Mouse (Mus musculus): ENCODE measurements around the gene Cep19. TPM values are rescaled to one million over a fixed set of nuclear protein-coding genes. Genes with fewer than 3 reads are reported as not detected.

Cep19 gene
- polyA plus RNA-seq, 1 experiment = 6.6 TPM

DNA sequence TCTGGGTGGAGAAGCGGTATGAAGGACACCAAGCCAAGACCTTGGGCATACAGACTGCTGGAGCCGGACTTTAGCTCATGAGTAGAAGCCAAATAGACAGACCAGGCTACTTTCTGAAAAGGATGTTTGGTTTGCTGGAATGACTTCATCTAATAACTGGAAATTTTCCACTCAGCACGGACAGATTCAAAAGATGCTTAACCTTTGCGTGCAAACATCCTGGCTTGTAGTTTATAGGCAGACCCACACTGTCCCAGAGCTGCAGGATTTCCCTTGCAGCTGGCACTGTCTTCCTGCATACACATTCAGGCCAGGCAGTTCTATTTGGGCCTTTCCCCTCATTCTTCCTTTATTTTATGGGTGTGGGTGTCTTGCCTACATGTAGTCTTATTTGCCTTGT is 27.4 kb downstream of the Cep19 start:
- Histone ChIP-seq H3K36me3 (ENCODE audit: control insufficient read depth, insufficient read depth) (no peaks in the 10 kb centered on the region), H3K4me2 (ENCODE audit: low read depth) (no peak overlapping the region), H3K79me2 (ENCODE audit: control insufficient read depth, insufficient read depth) (no peaks in the 10 kb centered on the region), H3ac (ENCODE audit: control insufficient read depth, insufficient read length) (no peak overlapping the region), H3K27me3 (ENCODE audit: control insufficient read depth, insufficient read depth, insufficient read length) (no peaks in the 10 kb centered on the region), H3K4me3 (no peak overlapping the region)
- TF ChIP-seq TCF3 (IDR thresholded peaks at IDR 0.05; ENCODE audit: insufficient read length, low read depth) (no peak), CEBPB (IDR thresholded peaks at IDR 0.05; ENCODE audit: insufficient read depth, poor library complexity, severe bottlenecking) (no peak), TCF12 (IDR thresholded peaks at IDR 0.05; ENCODE audit: insufficient read depth, poor library complexity, severe bottlenecking) (no peak), SRF (IDR thresholded peaks at IDR 0.05; ENCODE audit: control insufficient read depth, insufficient read length, low read depth) (no peak), REST (IDR thresholded peaks at IDR 0.05; ENCODE audit: insufficient read depth, insufficient read length) (no peak), MYOD1 (IDR thresholded peaks at IDR 0.05; ENCODE audit: control insufficient read depth in 1 of 3, insufficient read length in 2 of 3, low read depth in 2 of 3) (no peak)

DNA sequence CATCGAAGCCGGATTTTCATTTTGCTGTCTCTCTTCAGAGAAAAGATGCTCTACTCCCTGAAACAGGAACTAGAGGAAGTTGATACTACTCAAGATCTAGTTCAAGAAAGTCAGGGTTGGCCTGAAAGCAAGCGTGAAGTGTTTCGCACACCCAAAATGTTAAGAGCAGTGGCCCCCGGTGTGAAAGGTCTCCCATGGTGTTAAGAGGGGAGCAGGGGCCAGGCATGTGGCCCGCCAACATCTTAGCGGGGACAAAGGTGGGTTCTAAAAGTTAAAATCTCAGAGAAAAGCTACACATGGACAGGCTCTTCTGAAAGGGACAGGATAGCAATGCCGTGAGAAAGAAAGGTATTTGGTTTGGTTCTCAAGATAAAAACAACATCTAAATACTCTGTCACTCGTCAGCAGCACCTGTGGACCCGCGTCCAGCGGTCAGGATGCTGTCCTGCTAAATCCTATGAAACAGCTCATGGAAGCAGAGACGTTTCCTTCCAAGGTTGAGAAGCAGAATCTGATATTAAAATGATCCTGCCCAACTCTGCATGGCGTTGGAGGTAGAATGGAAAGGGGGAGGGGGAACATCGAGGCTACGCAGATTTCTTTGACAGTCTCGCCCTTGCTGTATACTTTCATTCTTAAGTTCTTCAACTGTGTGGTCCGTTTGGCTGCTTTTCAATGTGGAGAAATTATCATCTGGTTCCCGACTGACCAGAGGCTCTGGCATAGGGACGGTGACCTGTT is 30.0 kb downstream of the Cep19 start:
- H3K4me3 ChIP-seq = no peak overlapping the region
- H3K36me3 ChIP-seq (ENCODE audit: control insufficient read depth, insufficient read depth) = no peaks in the 10 kb centered on the region
- no peaks in the 10 kb centered on the region for H3K27me3 ChIP-seq (ENCODE audit: control insufficient read depth, insufficient read depth, insufficient read length)
- no peak overlapping the region for H3ac ChIP-seq (ENCODE audit: control insufficient read depth, insufficient read length)
- H3K4me2 ChIP-seq (ENCODE audit: low read depth) = peak overlapping the region; percentile 48
- TF ChIP-seq TCF12 (IDR thresholded peaks at IDR 0.05; ENCODE audit: insufficient read depth, poor library complexity, severe bottlenecking) (no peak), E2F4 (IDR thresholded peaks at IDR 0.05; ENCODE audit: insufficient read depth) (no peak), USF1 (IDR thresholded peaks at IDR 0.05; ENCODE audit: low read depth) (no peak), REST (IDR thresholded peaks at IDR 0.05; ENCODE audit: insufficient read depth, insufficient read length) (no peak), POLR2AphosphoS2 (IDR thresholded peaks at IDR 0.05; ENCODE audit: insufficient read length, low read depth) (no peak), MYOD1 (IDR thresholded peaks at IDR 0.05; ENCODE audit: control insufficient read depth in 1 of 3, insufficient read length in 2 of 3, low read depth in 2 of 3) (no peak), TCF3 (IDR thresholded peaks at IDR 0.05; ENCODE audit: insufficient read length, low read depth) (no peak), CEBPB (IDR thresholded peaks at IDR 0.05; ENCODE audit: insufficient read depth, poor library complexity, severe bottlenecking) (no peak), MAX (IDR thresholded peaks at IDR 0.05; ENCODE audit: low read depth) (no peak), MYOG (IDR thresholded peaks at IDR 0.05; ENCODE audit: control insufficient read depth in 1 of 3, insufficient read depth in 1 of 3, insufficient read length in 2 of 3, low read depth in 2 of 3) (no peak), SRF (IDR thresholded peaks at IDR 0.05; ENCODE audit: control insufficient read depth, insufficient read length, low read depth) (no peak), POLR2A (IDR thresholded peaks at IDR 0.05; ENCODE audit: insufficient read length, low read depth) (no peak)
- no peaks in the 10 kb centered on the region for H3K79me2 ChIP-seq (ENCODE audit: control insufficient read depth, insufficient read depth)

DNA sequence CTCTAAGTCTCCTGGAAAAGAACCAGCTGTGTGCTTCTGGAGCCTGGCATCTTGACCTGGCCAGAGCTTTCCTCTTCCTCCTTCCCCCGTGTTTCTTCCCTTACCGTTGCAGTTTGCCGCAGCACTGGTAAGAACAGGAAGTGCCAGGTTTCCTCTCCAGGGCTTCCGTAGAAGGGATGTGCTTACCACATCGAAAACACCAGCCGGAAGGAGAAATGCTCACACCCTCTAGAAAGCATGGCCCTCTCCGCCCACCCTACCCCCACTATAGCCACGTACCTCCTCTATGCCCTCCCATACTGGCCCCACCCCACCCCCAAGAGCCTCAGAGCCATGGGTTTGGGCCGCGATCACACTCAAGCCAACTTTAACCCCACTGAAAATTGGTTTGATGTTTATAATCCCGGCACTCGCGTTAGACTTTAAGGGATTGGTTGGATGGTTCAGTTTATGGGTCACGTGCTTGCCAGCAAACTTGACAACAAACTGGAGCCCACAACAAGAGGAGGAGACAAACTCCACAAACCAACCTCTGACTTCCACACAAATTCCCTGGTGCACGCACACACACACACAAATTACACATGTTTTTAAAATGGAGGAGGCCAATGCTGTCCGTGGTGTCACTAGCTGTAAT is 30.7 kb downstream of the Cep19 start:
- no peak overlapping the region for H3ac ChIP-seq (ENCODE audit: control insufficient read depth, insufficient read length)
- H3K36me3 ChIP-seq (ENCODE audit: control insufficient read depth, insufficient read depth) = no peaks in the 10 kb centered on the region
- peak overlapping the region; percentile 48 for H3K4me2 ChIP-seq (ENCODE audit: low read depth)
- no peak for TF ChIP-seq SRF (IDR thresholded peaks at IDR 0.05; ENCODE audit: control insufficient read depth, insufficient read length, low read depth)
- TF ChIP-seq E2F4 (IDR thresholded peaks at IDR 0.05; ENCODE audit: insufficient read depth) = no peak
- TF ChIP-seq MAX (IDR thresholded peaks at IDR 0.05; ENCODE audit: low read depth) = no peak
- TF ChIP-seq CEBPB (IDR thresholded peaks at IDR 0.05; ENCODE audit: insufficient read depth, poor library complexity, severe bottlenecking) = no peak
- H3K4me3 ChIP-seq = no peak overlapping the region
- H3K79me2 ChIP-seq (ENCODE audit: control insufficient read depth, insufficient read depth) = no peaks in the 10 kb centered on the region
- no peaks in the 10 kb centered on the region for H3K27me3 ChIP-seq (ENCODE audit: control insufficient read depth, insufficient read depth, insufficient read length)

DNA sequence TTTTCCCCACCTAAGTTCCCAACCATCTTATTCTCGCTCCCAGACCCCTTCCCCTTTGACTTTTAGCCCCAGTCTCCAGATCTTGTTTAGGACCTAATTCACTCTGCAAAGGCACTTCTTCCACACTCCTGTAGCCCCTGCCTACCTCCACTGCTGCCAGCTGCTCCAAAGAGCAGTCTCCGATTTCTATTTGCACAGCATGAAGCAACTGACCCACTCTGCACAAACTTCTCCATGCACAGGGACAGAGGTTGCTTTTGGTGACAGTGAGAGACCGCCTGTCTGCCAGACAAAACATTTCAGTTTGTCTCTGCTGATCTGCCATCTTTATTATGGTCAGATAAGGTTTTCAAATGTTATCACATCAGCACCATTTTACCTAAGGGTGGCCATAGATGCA is 33.5 kb downstream of the Cep19 start:
- H3K27me3 ChIP-seq (ENCODE audit: control insufficient read depth, insufficient read depth, insufficient read length) = peaks cover 8% of the 10 kb centered on the region
- no peak overlapping the region for H3K4me3 ChIP-seq
- TF ChIP-seq POLR2A (IDR thresholded peaks at IDR 0.05; ENCODE audit: insufficient read length, low read depth) (no peak), TCF3 (IDR thresholded peaks at IDR 0.05; ENCODE audit: insufficient read length, low read depth) (no peak)
- H3ac ChIP-seq (ENCODE audit: control insufficient read depth, insufficient read length) = no peak overlapping the region
- no peaks in the 10 kb centered on the region for H3K36me3 ChIP-seq (ENCODE audit: control insufficient read depth, insufficient read depth)
- H3K4me2 ChIP-seq (ENCODE audit: low read depth) = no peak overlapping the region
- no peaks in the 10 kb centered on the region for H3K79me2 ChIP-seq (ENCODE audit: control insufficient read depth, insufficient read depth)

GRCm38 (mm10) chr16:32135842-32136357 is 36.3 kb downstream of the Cep19 start:
- Histone ChIP-seq H3ac (ENCODE audit: control insufficient read depth, insufficient read length) (no peak overlapping the region), H3K36me3 (ENCODE audit: control insufficient read depth, insufficient read depth) (no peaks in the 10 kb centered on the region), H3K4me3 (no peak overlapping the region), H3K27me3 (ENCODE audit: control insufficient read depth, insufficient read depth, insufficient read length) (peaks cover 27% of the 10 kb centered on the region), H3K79me2 (ENCODE audit: control insufficient read depth, insufficient read depth) (no peaks in the 10 kb centered on the region), H3K4me2 (ENCODE audit: low read depth) (no peak overlapping the region)
- TF ChIP-seq E2F4 (IDR thresholded peaks at IDR 0.05; ENCODE audit: insufficient read depth) (no peak), TCF12 (IDR thresholded peaks at IDR 0.05; ENCODE audit: insufficient read depth, poor library complexity, severe bottlenecking) (no peak)

Measured in myocyte (in vitro differentiated cells).